Mouse (Mus musculus): ENCODE results near the gene Lin7b. TPM values are rescaled to one million over a fixed set of nuclear protein-coding genes. Genes with fewer than 3 reads are reported as not detected.
A peak's percentile ranks its signal among the peaks of the same experiment; 100 is the strongest.

Lin7b gene
- 1.4 and 2.2 TPM in 2 replicates for polyA plus RNA-seq (2012; rRNA removed)

DNA sequence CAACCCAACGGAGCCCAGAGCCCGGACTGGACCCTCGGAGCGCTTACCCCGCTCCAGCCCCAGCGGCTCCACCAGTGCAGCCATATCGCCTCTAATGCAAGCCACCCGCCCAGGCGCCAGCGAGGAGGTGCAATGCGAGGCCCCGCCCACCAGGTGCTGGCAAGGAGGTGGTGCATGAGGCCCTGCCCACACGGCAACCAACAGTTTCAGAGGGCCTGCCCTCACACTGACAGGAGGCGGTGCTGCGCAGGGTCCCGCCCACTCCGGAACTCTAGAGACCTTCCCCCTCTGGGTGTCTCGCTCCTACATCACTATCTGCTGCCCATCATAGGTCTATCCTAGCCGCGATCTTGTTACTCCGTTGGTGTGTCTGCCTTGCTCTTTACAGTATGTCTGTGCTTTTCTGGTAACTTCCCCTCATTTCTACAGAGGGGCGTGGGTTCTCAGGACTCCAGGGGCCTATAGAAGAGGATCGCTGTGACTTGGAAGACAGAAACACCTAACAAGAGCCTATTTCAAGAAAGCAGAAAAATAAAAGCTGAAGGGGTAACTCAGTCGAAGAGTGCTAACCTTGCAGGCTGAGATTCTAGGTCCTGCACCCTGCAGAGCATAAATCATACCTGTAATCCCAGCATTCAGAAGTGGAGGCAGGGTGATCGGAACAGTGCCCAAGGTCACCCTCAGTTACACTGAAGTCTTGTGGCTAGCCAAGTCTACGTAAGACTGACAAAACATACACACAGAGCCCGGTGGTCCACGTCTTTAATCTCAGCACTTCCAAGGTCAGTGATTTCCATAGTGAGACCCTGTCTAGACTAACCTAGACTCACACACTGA lies at the start of gene Lin7b:
Gene Lin7b (minus strand): TSS at position 109 of the 837 bp plus-strand sequence.
- peak; percentile 81 for DNase-seq
- TF ChIP-seq POLR2A (IDR thresholded peaks at IDR 0.05; ENCODE audit: borderline replicate concordance, extremely low read depth, low read depth, low read length), result no peak
- TF ChIP-seq CTCF (IDR thresholded peaks at IDR 0.05; ENCODE audit: insufficient read depth, low read length), result no peak
- Histone ChIP-seq H3K4me1 (ENCODE audit: control insufficient read depth, insufficient read depth, low read length) (no peaks in the 10 kb centered on the region; the same call in none of the 2 replicates), H3K4me3 (replicated peaks; ENCODE audit: extremely low read depth, low read depth, low read length) (peak within 1 kb of the TSS; percentile 55)
- WGBS, result 10% methylated on average over 28 of the region's 28 CpGs

GRCm38 (mm10) chr7:45417962-45418492 lies 47.6 kb upstream of the Lin7b start:
- no peak overlapping the region for H3K4me3 ChIP-seq (replicated peaks; ENCODE audit: extremely low read depth, low read depth, low read length)
- TF ChIP-seq CTCF (IDR thresholded peaks at IDR 0.05; ENCODE audit: insufficient read depth, low read length) (no peak), POLR2A (IDR thresholded peaks at IDR 0.05; ENCODE audit: borderline replicate concordance, extremely low read depth, low read depth, low read length) (no peak)
- WGBS, result 9% methylated on average over 13 of the region's 13 CpGs
- DNase-seq, result no peak
- H3K4me1 ChIP-seq (ENCODE audit: control insufficient read depth, insufficient read depth, low read length), result peaks cover 4% of the 10 kb centered on the region; the same call in 1 of the 2 replicates

DNA sequence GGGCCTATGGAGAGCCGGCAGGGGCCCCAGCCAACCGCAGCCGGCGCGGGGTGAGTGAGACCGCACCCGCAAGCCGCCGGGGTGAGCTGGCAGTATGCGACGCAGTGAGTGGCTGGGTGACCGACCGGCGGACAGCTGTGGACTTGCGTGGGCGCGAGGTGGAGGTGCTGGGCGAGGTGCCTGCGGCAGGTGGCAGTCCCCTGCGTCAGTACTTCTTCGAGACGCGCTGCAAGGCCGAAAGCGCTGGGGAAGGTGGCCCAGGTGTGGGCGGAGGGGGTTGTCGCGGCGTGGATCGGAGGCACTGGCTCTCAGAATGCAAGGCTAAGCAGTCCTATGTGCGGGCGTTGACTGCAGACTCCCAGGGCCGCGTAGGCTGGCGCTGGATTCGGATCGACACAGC lies 45.3 kb upstream of the Lin7b start:
- Histone ChIP-seq H3K4me3 (replicated peaks; ENCODE audit: extremely low read depth, low read depth, low read length) (peak overlapping the region; percentile 6), H3K4me1 (ENCODE audit: control insufficient read depth, insufficient read depth, low read length) (peaks cover 4% of the 10 kb centered on the region; the same call in 1 of the 2 replicates)
- 14% methylated on average over 37 of the region's 37 CpGs for WGBS
- DNase-seq, result peak; percentile 32
- TF ChIP-seq POLR2A (IDR thresholded peaks at IDR 0.05; ENCODE audit: borderline replicate concordance, extremely low read depth, low read depth, low read length) (no peak), CTCF (IDR thresholded peaks at IDR 0.05; ENCODE audit: insufficient read depth, low read length) (no peak)

DNA sequence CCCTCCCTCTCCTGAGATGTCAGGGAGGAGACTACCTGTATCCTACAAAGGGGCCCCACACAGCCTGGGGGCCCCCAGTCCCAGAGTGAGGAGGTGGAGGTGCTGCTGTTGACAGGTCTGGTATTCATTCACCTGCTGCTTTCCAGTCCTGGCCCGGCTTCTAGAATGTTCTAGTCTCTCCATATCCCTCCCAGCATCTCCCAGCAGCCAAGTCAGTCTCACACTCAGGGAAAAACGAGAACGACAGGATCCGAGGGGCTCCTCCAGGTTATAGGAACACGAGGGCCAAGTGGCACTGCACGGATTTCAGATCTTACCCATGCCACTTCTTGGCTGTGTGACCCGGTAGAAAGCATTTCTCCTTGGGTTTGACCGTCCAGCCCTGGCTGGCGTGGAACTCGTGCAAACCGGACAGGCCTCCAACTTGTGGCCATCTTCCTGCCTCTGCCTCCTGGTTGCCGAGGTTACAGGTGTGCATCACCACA lies 44.4 kb upstream of the Lin7b start:
- no peak overlapping the region for H3K4me3 ChIP-seq (replicated peaks; ENCODE audit: extremely low read depth, low read depth, low read length)
- DNase-seq, result no peak
- TF ChIP-seq POLR2A (IDR thresholded peaks at IDR 0.05; ENCODE audit: borderline replicate concordance, extremely low read depth, low read depth, low read length) (no peak), CTCF (IDR thresholded peaks at IDR 0.05; ENCODE audit: insufficient read depth, low read length) (no peak)
- peaks cover 4% of the 10 kb centered on the region; the same call in 1 of the 2 replicates for H3K4me1 ChIP-seq (ENCODE audit: control insufficient read depth, insufficient read depth, low read length)
- WGBS, result 33% methylated on average over 12 of the region's 12 CpGs

DNA sequence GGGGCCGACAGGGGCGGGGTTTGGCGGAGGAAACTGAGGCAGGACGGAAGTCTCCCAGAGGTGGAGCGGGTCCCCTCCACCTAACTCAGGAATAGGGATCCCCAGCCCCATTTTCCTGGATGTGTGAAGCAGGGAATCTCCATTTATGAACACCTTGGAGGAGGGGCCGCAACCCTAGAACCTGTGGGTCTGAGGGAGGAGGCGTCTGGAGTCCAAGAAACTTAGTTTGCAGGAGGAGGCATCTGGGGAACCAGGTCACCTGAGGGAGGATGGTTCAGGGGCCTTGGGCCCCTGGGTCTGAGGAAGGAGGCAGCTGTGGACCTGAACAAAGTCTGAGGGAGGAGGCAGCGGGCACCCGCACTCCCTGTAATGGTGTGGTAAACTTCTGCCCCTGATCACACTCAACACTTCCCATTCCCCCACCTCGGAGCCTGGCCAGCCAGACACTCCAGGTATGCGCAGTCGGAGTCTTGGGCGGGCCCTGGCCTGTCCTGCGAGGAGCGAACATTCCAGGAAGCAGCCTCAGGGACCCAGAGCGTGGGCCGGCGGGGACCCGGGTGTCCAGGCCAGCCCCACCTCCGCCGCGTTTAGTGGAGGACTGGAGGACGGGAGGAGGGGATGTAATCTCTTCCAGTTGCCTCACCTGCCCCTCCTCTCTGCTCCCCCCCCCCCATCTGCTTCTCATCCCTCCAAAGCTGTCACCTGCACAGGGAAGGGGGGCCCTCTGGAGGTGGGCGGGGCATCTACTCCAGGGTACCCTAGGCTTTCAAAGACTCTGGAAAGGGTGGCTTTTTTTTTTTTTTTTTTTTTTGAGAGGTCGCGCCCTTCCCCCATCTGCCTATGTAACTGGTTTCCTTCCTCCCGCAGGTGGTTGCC lies 43.7 kb upstream of the Lin7b start:
- peak; percentile 67 for DNase-seq
- peaks cover 4% of the 10 kb centered on the region; the same call in 1 of the 2 replicates for H3K4me1 ChIP-seq (ENCODE audit: control insufficient read depth, insufficient read depth, low read length)
- TF ChIP-seq POLR2A (IDR thresholded peaks at IDR 0.05; ENCODE audit: borderline replicate concordance, extremely low read depth, low read depth, low read length) (no peak), CTCF (IDR thresholded peaks at IDR 0.05; ENCODE audit: insufficient read depth, low read length) (no peak)
- H3K4me3 ChIP-seq (replicated peaks; ENCODE audit: extremely low read depth, low read depth, low read length), result peak overlapping the region; percentile 10
- WGBS, result 2% methylated on average over 27 of the region's 27 CpGs

DNA sequence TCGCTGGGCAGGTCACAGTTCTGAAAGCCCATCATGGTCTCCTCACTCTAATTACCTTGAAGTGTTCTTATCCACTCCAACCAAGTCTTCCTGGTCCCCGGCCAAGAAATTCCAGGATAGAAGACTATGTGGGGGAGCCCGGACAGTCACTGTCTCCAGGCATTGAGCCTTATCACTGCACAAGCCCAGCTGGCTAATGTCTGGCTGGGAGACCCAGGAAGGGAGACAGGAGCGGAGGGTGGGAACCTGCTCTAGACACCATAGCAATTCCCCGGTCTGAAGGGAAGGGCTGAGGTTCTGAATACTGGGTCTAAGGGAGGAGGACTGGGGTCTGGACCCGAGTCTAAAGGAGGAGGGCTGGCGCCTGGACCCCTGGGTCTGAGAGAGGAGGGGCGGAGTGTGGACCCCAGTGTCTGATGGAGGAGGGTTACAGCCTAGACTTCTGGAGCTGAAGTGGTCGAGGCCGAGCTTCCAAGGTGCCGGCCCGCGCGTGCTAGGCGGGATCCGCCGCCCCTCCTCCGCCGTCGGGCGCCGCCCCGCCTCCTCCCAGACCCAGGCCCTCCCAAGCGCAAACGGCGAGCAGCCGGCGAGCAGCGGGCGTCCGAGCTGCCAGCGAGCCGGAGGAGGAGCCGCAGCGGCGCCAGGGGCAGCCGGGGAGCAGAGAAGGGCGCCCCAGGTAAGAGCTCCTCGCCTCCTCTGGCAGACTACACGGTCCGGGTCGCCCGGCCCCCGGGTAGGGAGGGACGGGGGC lies 42.9 kb upstream of the Lin7b start, which contains the start of gene Ntf5:
Gene Ntf5 (plus strand): TSS at position 583 of the 751 bp plus-strand sequence.
- no peak for DNase-seq
- WGBS, result 3% methylated on average over 45 of the region's 45 CpGs
- TF ChIP-seq CTCF (IDR thresholded peaks at IDR 0.05; ENCODE audit: insufficient read depth, low read length) (no peak), POLR2A (IDR thresholded peaks at IDR 0.05; ENCODE audit: borderline replicate concordance, extremely low read depth, low read depth, low read length) (no peak)
- Histone ChIP-seq H3K4me1 (ENCODE audit: control insufficient read depth, insufficient read depth, low read length) (peaks cover 4% of the 10 kb centered on the region; the same call in 1 of the 2 replicates), H3K4me3 (replicated peaks; ENCODE audit: extremely low read depth, low read depth, low read length) (peak within 1 kb of the TSS; percentile 10)

- WGBS, result 52% methylated on average over 2 of the region's 2 CpGs
- no peak for TF ChIP-seq POLR2A (IDR thresholded peaks at IDR 0.05; ENCODE audit: borderline replicate concordance, extremely low read depth, low read depth, low read length)
- TF ChIP-seq CTCF (IDR thresholded peaks at IDR 0.05; ENCODE audit: insufficient read depth, low read length), result no peak
- H3K4me1 ChIP-seq (ENCODE audit: control insufficient read depth, insufficient read depth, low read length), result peaks cover 4% of the 10 kb centered on the region; the same call in 1 of the 2 replicates
- DNase-seq, result no peak
- no peak overlapping the region for H3K4me3 ChIP-seq (replicated peaks; ENCODE audit: extremely low read depth, low read depth, low read length)
Measured at GRCm38 (mm10) chr7:45412421-45412820, 42.0 kb upstream of the Lin7b start.

DNA sequence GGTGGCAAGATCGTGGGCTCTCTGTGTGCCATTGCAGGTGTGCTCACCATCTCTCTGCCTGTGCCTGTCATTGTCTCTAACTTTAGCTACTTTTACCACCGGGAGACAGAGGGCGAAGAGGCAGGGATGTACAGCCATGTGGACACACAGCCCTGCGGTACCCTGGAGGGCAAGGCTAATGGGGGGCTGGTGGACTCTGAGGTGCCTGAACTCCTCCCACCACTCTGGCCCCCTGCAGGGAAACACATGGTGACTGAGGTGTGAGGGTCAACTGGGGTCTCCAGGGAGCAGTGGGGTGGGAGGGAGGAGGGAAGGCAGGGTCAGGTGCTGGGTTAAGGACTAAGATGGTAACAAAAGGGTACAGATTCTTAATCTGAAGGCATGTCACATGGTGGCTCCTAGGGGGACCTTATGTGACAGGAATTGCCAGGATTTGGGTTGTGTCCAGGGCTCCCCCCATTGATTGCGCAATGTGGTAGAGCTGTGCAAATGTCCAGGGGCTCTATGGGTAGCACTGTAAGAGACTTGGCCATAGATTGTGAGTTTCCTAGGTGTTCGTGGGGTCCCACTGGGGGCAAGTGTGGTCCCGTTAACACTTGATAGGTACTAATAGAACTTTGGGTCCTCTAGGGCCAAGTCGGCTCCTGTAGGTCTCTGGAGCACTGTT lies 39.2 kb upstream of the Lin7b start:
- TF ChIP-seq POLR2A (IDR thresholded peaks at IDR 0.05; ENCODE audit: borderline replicate concordance, extremely low read depth, low read depth, low read length), result no peak
- no peak for TF ChIP-seq CTCF (IDR thresholded peaks at IDR 0.05; ENCODE audit: insufficient read depth, low read length)
- no peak for DNase-seq
- WGBS, result 87% methylated on average over 8 of the region's 8 CpGs
- Histone ChIP-seq H3K4me3 (replicated peaks; ENCODE audit: extremely low read depth, low read depth, low read length) (no peak overlapping the region), H3K4me1 (ENCODE audit: control insufficient read depth, insufficient read depth, low read length) (peaks cover 6% of the 10 kb centered on the region; the same call in 1 of the 2 replicates)

Measured in lung, adult 2 months (tissue).